Mouse (Mus musculus): ENCODE measurements around the gene Nqo1.
A peak's percentile ranks its signal among the peaks of the same experiment; 100 is the strongest.

Gene Nqo1

GRCm38 (mm10) chr8:107404057-107404456 lies 1.1 kb upstream of the Nqo1 start:
- DNase-seq (ENCODE audit: low spot score), result no peak

GRCm38 (mm10) chr8:107401866-107402265 lies 1.1 kb downstream of the Nqo1 start:
- no peak for DNase-seq (ENCODE audit: low spot score)

GRCm38 (mm10) chr8:107399495-107399894 lies 3.5 kb downstream of the Nqo1 start:
- DNase-seq (ENCODE audit: low spot score), result no peak

GRCm38 (mm10) chr8:107397665-107398064 lies 5.3 kb downstream of the Nqo1 start:
- DNase-seq (ENCODE audit: low spot score), result no peak

- no peak for DNase-seq (ENCODE audit: low spot score)
These were observed 6.8 kb downstream of the Nqo1 start for GRCm38 (mm10) chr8:107396106-107396670.

GRCm38 (mm10) chr8:107395397-107395796 lies 7.6 kb downstream of the Nqo1 start:
- no peak for DNase-seq (ENCODE audit: low spot score)

GRCm38 (mm10) chr8:107391136-107391516 lies 11.9 kb downstream of the Nqo1 start:
- no peak for DNase-seq (ENCODE audit: low spot score)

GRCm38 (mm10) chr8:107390476-107391135 lies 12.4 kb downstream of the Nqo1 start:
- DNase-seq (ENCODE audit: low spot score), result peak; percentile 21

- no peak for DNase-seq (ENCODE audit: low spot score)
These were observed 13.4 kb downstream of the Nqo1 start for GRCm38 (mm10) chr8:107389557-107389956.

GRCm38 (mm10) chr8:107387861-107388260 lies 15.1 kb downstream of the Nqo1 start:
- DNase-seq (ENCODE audit: low spot score), result no peak

- DNase-seq (ENCODE audit: low spot score), result peak; percentile 22
These were observed 16.4 kb downstream of the Nqo1 start for GRCm38 (mm10) chr8:107386642-107387041.

- no peak for DNase-seq (ENCODE audit: low spot score)
These were observed 16.8 kb downstream of the Nqo1 start for GRCm38 (mm10) chr8:107386171-107386570.

- DNase-seq (ENCODE audit: low spot score), result no peak
These were observed 17.9 kb downstream of the Nqo1 start for GRCm38 (mm10) chr8:107385063-107385462.

- no peak for DNase-seq (ENCODE audit: low spot score)
These were observed 18.4 kb downstream of the Nqo1 start for GRCm38 (mm10) chr8:107384651-107385050.

GRCm38 (mm10) chr8:107382898-107383297 lies 20.1 kb downstream of the Nqo1 start:
- DNase-seq (ENCODE audit: low spot score), result no peak

GRCm38 (mm10) chr8:107381666-107382065 lies 21.3 kb downstream of the Nqo1 start:
- no peak for DNase-seq (ENCODE audit: low spot score)

- no peak for DNase-seq (ENCODE audit: low spot score)
These were observed 22.3 kb downstream of the Nqo1 start for GRCm38 (mm10) chr8:107380734-107381133.

- no peak for DNase-seq (ENCODE audit: low spot score)
These were observed 25.7 kb downstream of the Nqo1 start for GRCm38 (mm10) chr8:107377346-107377745.

GRCm38 (mm10) chr8:107370311-107370710 lies 32.7 kb downstream of the Nqo1 start:
- no peak for DNase-seq (ENCODE audit: low spot score)
